Mouse (Mus musculus): ENCODE measurements at regions not wholly inside any gene's neighbourhood (a gene's known extent, or its start where the extent isn't known, plus 50 kb on each side); places are given as distances from the start of the nearest gene placed in this dataset.

DNA sequence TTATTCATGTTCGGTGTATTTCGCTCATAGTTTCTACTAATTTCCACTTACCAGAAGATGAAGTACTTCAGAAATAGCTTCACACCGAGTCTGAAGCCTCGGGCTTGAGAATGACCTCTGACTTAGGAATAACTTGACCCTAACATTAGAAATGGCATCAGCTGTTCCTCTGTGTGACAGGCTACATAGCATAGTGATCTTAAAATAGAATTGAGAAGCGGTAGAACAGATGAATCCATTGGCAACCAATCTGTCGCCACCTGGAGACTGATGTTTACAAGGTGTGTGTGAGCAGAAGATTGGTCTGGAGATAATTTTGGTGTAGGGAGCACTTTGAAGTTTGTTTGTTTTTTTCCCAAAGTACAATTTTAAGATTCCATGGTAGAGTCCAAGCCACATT is 60.9 kb upstream of the Ahi1 start:
- 66% methylated on average over 6 of the region's 6 CpGs for WGBS
- no peak for ATAC-seq (ENCODE audit: insufficient number of reproducible peaks, low FRiP score, low TSS enrichment, low read depth)

DNA sequence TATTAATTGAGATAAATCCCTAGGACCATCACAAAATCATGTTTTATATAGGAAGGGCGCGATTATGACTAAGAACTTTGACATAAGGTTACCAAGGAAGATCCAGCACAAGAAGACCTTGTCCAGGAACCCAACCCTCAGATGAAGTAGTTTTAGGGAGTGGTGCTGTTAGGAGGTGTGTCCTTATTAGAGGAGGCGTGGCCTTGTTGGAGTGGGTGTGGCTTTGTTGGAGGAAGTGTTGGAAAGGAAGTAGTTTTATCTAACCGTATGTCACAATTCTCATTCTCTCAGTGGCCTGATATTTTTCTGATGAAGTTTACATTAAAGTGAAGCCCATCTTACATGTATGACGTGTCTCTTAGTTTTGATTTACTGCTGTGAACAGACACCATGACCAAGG is 68.7 kb upstream of the Ahi1 start:
- Histone ChIP-seq H3K9me3 (replicated peaks) (no peaks in the 10 kb centered on the region), H3K27ac (replicated peaks) (no peak overlapping the region), H3K9ac (no peak overlapping the region), H3K36me3 (no peaks in the 10 kb centered on the region), H3K27me3 (no peaks in the 10 kb centered on the region), H3K4me1 (no peaks in the 10 kb centered on the region), H3K4me3 (replicated peaks) (no peak overlapping the region), H3K4me2 (replicated peaks) (no peak overlapping the region)
- ATAC-seq (ENCODE audit: insufficient number of reproducible peaks, low FRiP score, low TSS enrichment, low read depth), result no peak
- 89% methylated on average over 5 of the region's 5 CpGs for WGBS

More for the DNA sequence above, 60.9 kb upstream of the Ahi1 start:
- Histone ChIP-seq H3K9ac (no peak overlapping the region), H3K36me3 (no peaks in the 10 kb centered on the region), H3K4me1 (no peaks in the 10 kb centered on the region), H3K27ac (replicated peaks) (no peak overlapping the region), H3K4me3 (replicated peaks) (no peak overlapping the region), H3K9me3 (replicated peaks) (no peaks in the 10 kb centered on the region), H3K4me2 (replicated peaks) (no peak overlapping the region), H3K27me3 (no peaks in the 10 kb centered on the region)

GRCm38 (mm10) chr10:20882599-20882998 is 69.7 kb upstream of the Ahi1 start:
- no peaks in the 10 kb centered on the region for H3K27me3 ChIP-seq
- H3K36me3 ChIP-seq, result no peaks in the 10 kb centered on the region
- H3K4me2 ChIP-seq (replicated peaks), result no peak overlapping the region
- H3K9me3 ChIP-seq (replicated peaks), result no peaks in the 10 kb centered on the region
- no peak overlapping the region for H3K4me3 ChIP-seq (replicated peaks)
- no peak overlapping the region for H3K27ac ChIP-seq (replicated peaks)
- 83% methylated on average over 8 of the region's 8 CpGs for WGBS
- ATAC-seq (ENCODE audit: insufficient number of reproducible peaks, low FRiP score, low TSS enrichment, low read depth), result no peak
- no peak overlapping the region for H3K9ac ChIP-seq
- H3K4me1 ChIP-seq, result no peaks in the 10 kb centered on the region

- 84% methylated on average over 4 of the region's 4 CpGs for WGBS
- no peak for ATAC-seq (ENCODE audit: insufficient number of reproducible peaks, low FRiP score, low TSS enrichment, low read depth)
- no peak overlapping the region for H3K4me3 ChIP-seq (replicated peaks)
- no peaks in the 10 kb centered on the region for H3K27me3 ChIP-seq
- H3K27ac ChIP-seq (replicated peaks), result no peak overlapping the region
- no peaks in the 10 kb centered on the region for H3K36me3 ChIP-seq
- no peaks in the 10 kb centered on the region for H3K9me3 ChIP-seq (replicated peaks)
- H3K4me2 ChIP-seq (replicated peaks), result no peak overlapping the region
- H3K9ac ChIP-seq, result no peak overlapping the region
- H3K4me1 ChIP-seq, result no peaks in the 10 kb centered on the region
These were observed 72.1 kb upstream of the Ahi1 start for GRCm38 (mm10) chr10:20880251-20880650.

DNA sequence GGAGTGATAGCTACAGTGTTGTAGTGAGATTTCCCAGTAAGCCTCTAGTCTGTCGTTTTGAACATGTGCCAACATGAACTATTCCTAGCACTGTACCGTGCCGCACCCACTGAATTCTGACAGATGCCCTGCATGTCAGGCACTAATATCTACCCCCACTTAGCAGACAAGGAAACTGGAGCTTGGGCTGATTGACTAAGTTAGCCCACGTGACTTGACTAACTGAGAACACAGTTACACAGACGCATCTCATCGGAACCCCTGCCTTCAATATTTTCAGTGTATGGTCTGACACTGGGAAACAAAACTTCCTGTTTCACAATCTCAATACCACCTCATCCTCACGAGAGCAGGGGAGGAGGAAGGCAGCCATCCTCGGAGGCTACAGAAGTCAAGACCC is 72.9 kb upstream of the Ahi1 start:
- H3K9ac ChIP-seq, result no peak overlapping the region
- ATAC-seq (ENCODE audit: insufficient number of reproducible peaks, low FRiP score, low TSS enrichment, low read depth), result no peak

DNA sequence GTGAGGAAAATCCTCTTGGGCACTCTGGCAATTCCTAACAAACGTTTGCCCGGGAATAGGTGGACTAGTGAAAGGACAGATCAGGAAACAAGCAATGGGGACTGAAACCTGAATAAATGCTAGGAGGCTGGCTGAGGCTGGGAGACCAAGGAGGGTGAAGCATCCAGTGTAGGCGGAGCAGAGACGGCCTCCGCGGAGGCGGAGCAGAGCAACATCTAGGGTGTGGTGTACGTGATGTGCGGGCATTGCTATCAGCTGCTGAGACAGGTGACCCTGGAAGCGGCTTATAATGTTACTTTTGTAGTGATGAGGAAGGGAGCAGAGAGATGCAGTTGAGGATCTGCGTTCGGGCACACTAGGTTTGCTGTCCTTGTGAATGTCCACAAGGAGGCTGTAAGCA is 85.3 kb upstream of the Ahi1 start:
- no peaks in the 10 kb centered on the region for H3K9me3 ChIP-seq (replicated peaks)
- no peak for ATAC-seq (ENCODE audit: insufficient number of reproducible peaks, low FRiP score, low TSS enrichment, low read depth)
- no peak overlapping the region for H3K4me3 ChIP-seq (replicated peaks)
- no peak overlapping the region for H3K4me2 ChIP-seq (replicated peaks)
- 84% methylated on average over 12 of the region's 12 CpGs for WGBS
- H3K27ac ChIP-seq (replicated peaks), result no peak overlapping the region
- no peak overlapping the region for H3K9ac ChIP-seq
- no peaks in the 10 kb centered on the region for H3K4me1 ChIP-seq
- no peaks in the 10 kb centered on the region for H3K36me3 ChIP-seq
- H3K27me3 ChIP-seq, result no peaks in the 10 kb centered on the region

More for the DNA sequence above, 72.9 kb upstream of the Ahi1 start:
- Histone ChIP-seq H3K27ac (replicated peaks) (no peak overlapping the region), H3K4me3 (replicated peaks) (no peak overlapping the region), H3K36me3 (no peaks in the 10 kb centered on the region), H3K27me3 (no peaks in the 10 kb centered on the region), H3K4me2 (replicated peaks) (no peak overlapping the region), H3K9me3 (replicated peaks) (no peaks in the 10 kb centered on the region), H3K4me1 (no peaks in the 10 kb centered on the region)
- WGBS, result 54% methylated on average over 8 of the region's 8 CpGs

- no peak for ATAC-seq (ENCODE audit: insufficient number of reproducible peaks, low FRiP score, low TSS enrichment, low read depth)
- Histone ChIP-seq H3K36me3 (no peaks in the 10 kb centered on the region), H3K9me3 (replicated peaks) (no peaks in the 10 kb centered on the region), H3K4me2 (replicated peaks) (no peak overlapping the region), H3K9ac (no peak overlapping the region), H3K27me3 (no peaks in the 10 kb centered on the region), H3K4me1 (no peaks in the 10 kb centered on the region), H3K4me3 (replicated peaks) (no peak overlapping the region), H3K27ac (replicated peaks) (no peak overlapping the region)
- WGBS, result 69% methylated on average over 4 of the region's 4 CpGs
These were observed 87.3 kb upstream of the Ahi1 start for GRCm38 (mm10) chr10:20865031-20865430.

- H3K4me1 ChIP-seq, result peaks cover 7% of the 10 kb centered on the region
- H3K4me2 ChIP-seq (replicated peaks), result no peak overlapping the region
- H3K4me3 ChIP-seq (replicated peaks), result no peak overlapping the region
- no peak overlapping the region for H3K9ac ChIP-seq
- H3K27ac ChIP-seq (replicated peaks), result no peak overlapping the region
- no peaks in the 10 kb centered on the region for H3K27me3 ChIP-seq
- ATAC-seq (ENCODE audit: insufficient number of reproducible peaks, low FRiP score, low TSS enrichment, low read depth), result no peak
- WGBS, result 78% methylated on average over 4 of the region's 4 CpGs
- H3K9me3 ChIP-seq (replicated peaks), result no peaks in the 10 kb centered on the region
- no peaks in the 10 kb centered on the region for H3K36me3 ChIP-seq
These were observed 94.9 kb upstream of the Ahi1 start for GRCm38 (mm10) chr10:20857413-20857812.

- H3K27me3 ChIP-seq, result no peaks in the 10 kb centered on the region
- H3K9me3 ChIP-seq (replicated peaks), result no peaks in the 10 kb centered on the region
- WGBS, result 18% methylated on average over 14 of the region's 14 CpGs
- H3K9ac ChIP-seq, result no peak overlapping the region
- no peak for ATAC-seq (ENCODE audit: insufficient number of reproducible peaks, low FRiP score, low TSS enrichment, low read depth)
- H3K4me2 ChIP-seq (replicated peaks), result peak overlapping the region; percentile 44
- peak overlapping the region; percentile 22 for H3K4me3 ChIP-seq (replicated peaks)
- no peak overlapping the region for H3K27ac ChIP-seq (replicated peaks)
- H3K36me3 ChIP-seq, result no peaks in the 10 kb centered on the region
- H3K4me1 ChIP-seq, result peaks cover 7% of the 10 kb centered on the region
These were observed 97.6 kb upstream of the Ahi1 start for GRCm38 (mm10) chr10:20854621-20855363.

DNA sequence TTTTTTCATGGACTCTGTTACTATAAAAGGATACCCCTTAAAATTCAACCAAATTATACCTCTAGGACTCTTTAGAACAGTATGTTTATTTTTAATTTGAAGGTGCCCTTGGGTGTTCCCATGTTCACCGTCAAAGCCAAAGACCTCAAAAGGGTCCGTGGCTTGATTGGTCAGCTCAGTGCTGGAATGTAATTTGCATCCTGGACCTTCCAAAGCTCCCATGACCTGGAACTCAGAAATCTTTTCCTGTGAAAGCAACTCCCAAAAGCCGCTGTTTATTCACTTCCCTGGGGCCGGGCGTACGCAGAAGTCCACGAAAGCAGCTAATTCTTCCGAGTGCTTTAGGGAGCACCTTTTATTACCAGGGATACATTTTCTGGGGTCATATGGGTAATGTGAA is 105.1 kb upstream of the Ahi1 start:
- no peak overlapping the region for H3K4me2 ChIP-seq (replicated peaks)
- peaks cover 1% of the 10 kb centered on the region; the same call in 1 of the 2 replicates for H3K4me1 ChIP-seq
- no peaks in the 10 kb centered on the region for H3K9me3 ChIP-seq (replicated peaks)
- no peaks in the 10 kb centered on the region for H3K27me3 ChIP-seq
- H3K27ac ChIP-seq (replicated peaks), result no peak overlapping the region
- no peak overlapping the region for H3K4me3 ChIP-seq (replicated peaks)
- no peak for ATAC-seq (ENCODE audit: insufficient number of reproducible peaks, low FRiP score, low TSS enrichment, low read depth)
- no peak overlapping the region for H3K9ac ChIP-seq
- 74% methylated on average over 8 of the region's 8 CpGs for WGBS
- no peaks in the 10 kb centered on the region for H3K36me3 ChIP-seq

DNA sequence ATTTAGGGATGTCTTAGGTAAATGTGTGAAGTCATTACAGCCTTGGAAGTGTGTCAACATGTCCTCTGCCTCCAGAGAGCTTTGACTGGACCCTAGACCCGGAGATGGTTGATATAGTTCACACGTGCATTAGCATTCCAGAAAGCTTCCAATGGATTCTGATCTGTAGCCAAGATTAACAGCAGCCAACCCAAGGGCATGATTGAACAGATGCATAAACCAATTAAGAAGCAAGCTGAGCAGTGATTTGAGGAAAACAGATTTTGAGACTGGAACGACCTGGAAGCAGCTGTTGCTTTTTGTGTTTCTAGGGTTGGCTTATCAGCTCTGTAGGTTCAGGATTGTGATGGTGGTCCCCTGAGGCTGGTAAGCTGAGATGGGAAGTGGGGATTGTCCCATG is 109.1 kb upstream of the Ahi1 start:
- no peak for ATAC-seq (ENCODE audit: insufficient number of reproducible peaks, low FRiP score, low TSS enrichment, low read depth)
- 34% methylated on average over 3 of the region's 3 CpGs for WGBS
- no peak overlapping the region for H3K9ac ChIP-seq
- no peak overlapping the region for H3K4me2 ChIP-seq (replicated peaks)
- no peaks in the 10 kb centered on the region for H3K27me3 ChIP-seq
- no peak overlapping the region for H3K27ac ChIP-seq (replicated peaks)
- no peaks in the 10 kb centered on the region for H3K9me3 ChIP-seq (replicated peaks)
- no peaks in the 10 kb centered on the region for H3K36me3 ChIP-seq
- no peak overlapping the region for H3K4me3 ChIP-seq (replicated peaks)
- H3K4me1 ChIP-seq, result peaks cover 19% of the 10 kb centered on the region

DNA sequence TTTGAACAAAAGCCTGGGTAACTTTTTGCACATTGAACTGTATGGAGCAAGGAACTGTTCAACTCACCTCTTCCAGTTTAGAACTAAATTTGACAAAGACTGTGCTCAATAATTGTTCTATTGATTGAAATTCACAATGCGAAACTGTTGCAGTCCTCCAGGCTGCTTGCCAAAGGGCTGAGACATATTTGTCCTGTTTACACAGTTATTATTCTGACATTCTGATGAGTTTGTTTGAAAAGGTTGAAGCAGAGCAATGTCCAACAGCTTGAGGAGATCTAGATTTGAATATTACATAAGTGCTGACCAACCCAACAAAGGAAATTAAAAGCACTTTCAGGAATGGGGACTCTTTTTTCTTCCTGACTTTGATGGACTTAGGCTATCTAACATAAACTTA is 110.2 kb upstream of the Ahi1 start:
- 0 out of 2 replicates have a peak overlapping the region, but pooled peaks have one; percentile 34 for H3K27ac ChIP-seq (replicated peaks)
- no peaks in the 10 kb centered on the region for H3K27me3 ChIP-seq
- H3K36me3 ChIP-seq, result no peaks in the 10 kb centered on the region
- peaks cover 19% of the 10 kb centered on the region for H3K4me1 ChIP-seq
- no peak overlapping the region for H3K4me2 ChIP-seq (replicated peaks)
- no peaks in the 10 kb centered on the region for H3K9me3 ChIP-seq (replicated peaks)
- H3K4me3 ChIP-seq (replicated peaks), result no peak overlapping the region
- no peak overlapping the region for H3K9ac ChIP-seq
- no peak for ATAC-seq (ENCODE audit: insufficient number of reproducible peaks, low FRiP score, low TSS enrichment, low read depth)
- 26% methylated on average over 1 of the region's 1 CpGs for WGBS

Data from embryonic facial prominence, embryonic 15.5 days (tissue).